Mouse (Mus musculus) left cerebral cortex, adult 8-10 months (tissue): ENCODE data around the gene Ppil2. TPM values are rescaled to one million over a fixed set of nuclear protein-coding genes. Genes with fewer than 3 reads are reported as not detected.

Experiments used
- DNase-seq, 2 experiments: peaks; one replicate each; pipeline ENCODE4 v3.0.0; 2022; ENCODE audit warnings: low spot score in 2 of 2
- microRNA-seq, 2 experiments: library from miRNA; unstranded; fragments of <30 nt; microRNA quantifications; one replicate each; pipeline ENCODE4 v1.2.0; 2022
- total RNA-seq, 4 experiments: library from RNA; stranded (reverse); gene quantifications; 2 replicates each; pipeline ENCODE4 v1.2.4; 2022

Ppil2 gene
- total RNA-seq, 4 experiments from 2014 or later = 70.7 to 86.3 (median 81.6) TPM

DNA sequence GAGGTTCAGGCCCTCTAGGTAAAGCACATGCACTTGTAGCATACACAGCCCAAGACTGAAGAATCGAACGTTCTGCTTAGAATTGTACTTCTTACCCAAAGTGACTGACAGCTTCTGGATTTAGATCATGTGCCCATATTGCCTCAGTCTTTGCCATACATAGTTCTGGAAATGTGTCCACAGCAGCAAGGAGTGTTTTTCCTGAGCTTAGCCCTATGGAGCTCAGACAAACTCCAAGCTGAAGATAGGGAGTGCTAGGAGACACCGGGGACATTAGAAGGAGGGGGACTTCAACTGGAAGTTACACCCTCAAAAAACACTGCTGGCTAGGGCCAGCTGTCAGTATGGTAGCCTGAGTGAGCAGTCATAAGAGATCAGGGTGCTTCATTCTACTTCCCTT lies 70.3 kb downstream of the Ppil2 start:
- DNase-seq = no peak

Small RNAs within 50 kb of the gene (microRNA-seq; reads per million reads assigned to microRNA genes)
- gene Mir130b = 123 to 136 reads per million in 2 experiments
- gene Mir301b = 2.1 to 7.5 reads per million in 2 experiments

Other genes starting within 250 kb of the Ppil2 start
- not detected for gene Igll1, start 247.3 kb downstream of the Ppil2 start, total RNA-seq
- 10 to 100 TPM; 53.5 to 69.9 (median 67.2) TPM for gene Top3b, start 240.5 kb downstream of the Ppil2 start, total RNA-seq
- not detected for gene Vpreb1, start 240.4 kb downstream of the Ppil2 start, total RNA-seq
- 10 to 100 TPM; 43.4 to 54.8 (median 49.7) TPM for gene Ppm1f, start 214.8 kb downstream of the Ppil2 start, total RNA-seq
- 100 to 1,000 TPM; 414 to 472 (median 438) TPM for gene Mapk1, start 127.9 kb downstream of the Ppil2 start, total RNA-seq
- gene Ypel1, start 41.6 kb downstream of the Ppil2 start, total RNA-seq = 10 to 100 TPM; 25.1 to 29.2 (median 27.1) TPM
- gene 2610318N02Rik, start 13.9 kb upstream of the Ppil2 start, total RNA-seq = 1 to 10 TPM; 1.8 to 2.7 (median 2.4) TPM
- 10 to 100 TPM; 11.3 to 23.7 (median 17.9) TPM for gene Sdf2l1, start 21.1 kb upstream of the Ppil2 start, total RNA-seq
- 10 to 100 TPM; 21.9 to 27.3 (median 24.6) TPM for gene Ydjc, start 33.4 kb upstream of the Ppil2 start, total RNA-seq
- gene Ccdc116, start 36.0 kb upstream of the Ppil2 start, total RNA-seq = 1 to 10 TPM; 1.8 to 7.6 (median 2.9) TPM
- 100 to 1,000 TPM; 125 to 149 (median 144) TPM for gene Ube2l3, start 91.4 kb upstream of the Ppil2 start, total RNA-seq
- 1 to 10 TPM; 2.3 to 3.0 (median 2.7) TPM for gene Rimbp3, start 97.3 kb upstream of the Ppil2 start, total RNA-seq
- gene Hic2, start 122.3 kb upstream of the Ppil2 start, total RNA-seq = 1 to 10 TPM; 4.7 to 6.8 (median 6.2) TPM
- 100 to 1,000 TPM in 2 of 4 experiments, 10 to 100 TPM in 2; 86.7 to 118 (median 106) TPM for gene Tmem191c, start 164.8 kb upstream of the Ppil2 start, total RNA-seq
- gene Serpind1, start 220.1 kb upstream of the Ppil2 start, total RNA-seq = 1 to 10 TPM; 2.2 to 4.0 (median 2.7) TPM